Mouse (Mus musculus): Measurements from ENCODE around the gene Ermp1. TPM values are rescaled to one million over a fixed set of nuclear protein-coding genes. Genes with fewer than 3 reads are reported as not detected.
A peak's percentile ranks its signal among the peaks of the same experiment; 100 is the strongest.

Gene Ermp1
- polyA plus RNA-seq, 1 experiment from 2014 or later = 25.6 TPM

DNA sequence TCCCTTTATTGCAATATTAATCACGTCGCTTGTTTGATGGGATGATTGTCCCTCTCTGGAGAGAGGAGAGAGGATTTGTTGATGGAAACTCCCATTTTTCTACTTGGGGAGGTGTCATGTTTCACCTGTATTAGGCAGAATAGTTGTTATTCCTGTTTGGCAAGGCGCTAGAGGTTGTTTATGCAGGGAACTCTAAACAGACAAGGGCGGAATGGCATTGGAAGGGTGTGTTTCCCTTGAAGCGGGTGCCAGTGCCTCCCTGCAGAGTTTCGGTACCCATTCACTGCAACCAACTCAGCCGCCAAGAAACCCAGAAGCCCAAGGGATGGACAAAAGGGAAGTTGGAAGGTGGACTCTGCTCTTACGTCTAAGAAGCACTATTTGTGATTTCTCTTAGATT lies 15.6 kb upstream of the Ermp1 start:
- WGBS = 55% methylated on average over 8 of the region's 8 CpGs
- Histone ChIP-seq H3K9me3 (replicated peaks; ENCODE audit: low read length) (no peaks in the 10 kb centered on the region), H3K9ac (ENCODE audit: low read depth, low read length) (no peak overlapping the region), H3K36me3 (ENCODE audit: insufficient read depth, low read length) (no peaks in the 10 kb centered on the region), H3K4me2 (ENCODE audit: low read length) (no peak overlapping the region), H3K27ac (peak overlapping the region; percentile 25; the same call in 1 of the 2 replicates), H3K4me3 (replicated peaks; ENCODE audit: low read depth, low read length) (no peak overlapping the region), H3K4me1 (replicated peaks; ENCODE audit: insufficient read depth, low read length) (0 out of 2 replicates have a peak, but pooled peaks cover 8% of the 10 kb centered on the region), H3K27me3 (ENCODE audit: insufficient read depth, low read length) (no peaks in the 10 kb centered on the region)
- DNase-seq (ENCODE audit: low spot score) = peak; percentile 27
- TF ChIP-seq CTCF (IDR thresholded peaks at IDR 0.05; ENCODE audit: low read depth) = no peak
- ATAC-seq (replicated peaks; ENCODE audit: low FRiP score, low read depth) = no peak

DNA sequence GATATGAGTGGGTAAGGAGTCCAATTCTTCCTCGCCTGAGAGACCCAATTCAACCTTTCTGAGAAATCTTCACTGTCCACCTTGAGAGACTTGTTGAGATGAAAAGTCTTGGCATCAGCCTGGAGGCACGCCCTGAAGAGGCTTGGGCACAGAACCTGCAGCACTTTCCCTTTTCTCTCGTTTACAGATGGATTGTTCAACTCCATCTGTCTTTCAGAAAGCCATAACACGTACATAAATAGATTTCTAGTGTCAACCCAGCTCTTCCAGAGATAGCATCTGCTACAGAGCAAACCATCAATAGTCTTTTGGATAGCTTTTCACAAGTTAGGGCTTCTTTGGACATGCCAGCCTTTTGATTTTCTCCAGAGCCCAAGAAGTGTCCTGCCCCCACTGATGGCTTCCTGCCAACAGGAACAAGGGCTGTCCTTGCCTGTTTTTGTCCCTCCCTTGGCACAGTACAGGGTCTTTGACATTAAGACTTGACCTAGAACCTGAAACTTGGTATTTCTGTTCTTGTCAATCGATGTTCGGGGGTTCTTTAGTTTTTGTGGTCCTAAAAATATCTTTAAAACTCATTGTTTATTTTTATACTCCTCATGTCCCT lies 13.9 kb upstream of the Ermp1 start:
- Histone ChIP-seq H3K4me3 (replicated peaks; ENCODE audit: low read depth, low read length) (no peak overlapping the region), H3K27ac (no peak overlapping the region), H3K4me1 (replicated peaks; ENCODE audit: insufficient read depth, low read length) (0 out of 2 replicates have a peak, but pooled peaks cover 7% of the 10 kb centered on the region), H3K4me2 (ENCODE audit: low read length) (no peak overlapping the region), H3K9ac (ENCODE audit: low read depth, low read length) (no peak overlapping the region), H3K36me3 (ENCODE audit: insufficient read depth, low read length) (no peaks in the 10 kb centered on the region), H3K27me3 (ENCODE audit: insufficient read depth, low read length) (no peaks in the 10 kb centered on the region), H3K9me3 (replicated peaks; ENCODE audit: low read length) (no peaks in the 10 kb centered on the region)
- DNase-seq (ENCODE audit: low spot score) (no peak), ATAC-seq (replicated peaks; ENCODE audit: low FRiP score, low read depth) (no peak)
- WGBS = 84% methylated on average over 6 of the region's 6 CpGs
- TF ChIP-seq CTCF (IDR thresholded peaks at IDR 0.05; ENCODE audit: low read depth) = no peak

DNA sequence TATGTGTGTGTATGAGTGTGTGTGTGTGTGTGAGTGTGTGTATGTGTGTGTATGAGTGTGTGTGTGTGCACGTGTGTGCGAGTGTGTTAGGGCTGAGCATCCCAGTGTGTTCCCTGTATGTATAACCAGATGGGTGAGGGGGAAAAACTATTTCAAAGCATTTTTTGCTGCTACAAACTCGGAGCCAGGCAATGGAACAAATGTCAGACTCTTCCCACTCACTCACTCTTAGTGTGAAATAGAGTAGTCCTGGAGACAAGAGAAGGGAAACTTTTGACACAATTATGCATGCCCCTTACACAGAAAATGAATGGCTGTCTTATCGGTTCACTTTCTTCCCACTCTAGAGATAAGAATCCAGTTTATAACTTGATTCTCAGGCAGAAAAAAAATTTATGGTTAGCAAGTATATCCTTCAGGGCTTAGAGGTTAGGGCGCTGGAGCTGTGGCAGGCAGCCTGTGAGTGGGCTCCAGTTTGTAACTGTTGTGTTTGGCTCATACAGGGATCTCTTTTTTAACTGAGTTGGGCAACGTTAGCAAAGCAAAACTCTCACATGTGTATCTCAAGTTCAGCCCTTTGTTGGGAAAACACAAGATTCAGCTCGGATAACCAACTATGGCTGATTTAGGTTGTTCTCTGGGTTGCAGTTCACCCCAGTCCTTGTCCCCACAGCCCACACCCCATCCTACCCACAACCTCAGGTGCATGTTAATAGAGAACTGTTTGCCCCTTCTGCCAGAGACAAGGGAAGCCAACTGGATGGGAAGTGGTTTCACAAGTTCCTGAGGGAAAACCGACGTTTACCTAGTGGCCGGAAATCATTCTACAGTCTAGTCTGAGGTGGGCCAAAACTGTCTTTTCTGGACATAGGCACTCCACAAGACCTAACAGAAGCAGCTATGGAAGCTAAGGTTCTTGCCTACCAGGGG lies 12.9 kb upstream of the Ermp1 start:
- H3K4me1 ChIP-seq (replicated peaks; ENCODE audit: insufficient read depth, low read length) = no peaks in the 10 kb centered on the region
- H3K27me3 ChIP-seq (ENCODE audit: insufficient read depth, low read length) = no peaks in the 10 kb centered on the region
- ATAC-seq (replicated peaks; ENCODE audit: low FRiP score, low read depth) (no peak), DNase-seq (ENCODE audit: low spot score) (no peak)
- no peaks in the 10 kb centered on the region for H3K9me3 ChIP-seq (replicated peaks; ENCODE audit: low read length)
- H3K36me3 ChIP-seq (ENCODE audit: insufficient read depth, low read length) = no peaks in the 10 kb centered on the region
- H3K27ac ChIP-seq = no peak overlapping the region
- TF ChIP-seq CTCF (IDR thresholded peaks at IDR 0.05; ENCODE audit: low read depth) = no peak
- no peak overlapping the region for H3K9ac ChIP-seq (ENCODE audit: low read depth, low read length)
- H3K4me3 ChIP-seq (replicated peaks; ENCODE audit: low read depth, low read length) = no peak overlapping the region
- WGBS = 65% methylated on average over 10 of the region's 10 CpGs
- H3K4me2 ChIP-seq (ENCODE audit: low read length) = no peak overlapping the region

DNA sequence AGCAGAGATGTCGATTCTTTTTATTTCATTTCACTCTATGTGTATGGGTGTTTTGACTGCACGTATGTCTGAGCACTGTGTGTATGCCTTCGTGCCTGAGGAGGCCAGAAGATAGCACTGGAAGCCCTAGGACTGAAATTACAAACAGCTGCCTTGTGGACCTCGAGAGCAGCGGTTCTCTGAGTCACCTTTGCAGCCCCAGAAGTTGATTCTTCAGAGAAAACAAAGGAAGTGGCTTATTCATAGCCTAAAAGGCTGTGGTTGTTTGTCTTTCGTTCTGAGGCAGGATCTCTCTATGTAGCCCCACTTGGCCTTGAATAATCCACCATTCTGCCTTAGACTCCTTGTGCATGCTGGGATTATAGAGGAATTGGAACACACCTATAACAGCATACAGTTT lies 11.5 kb upstream of the Ermp1 start:
- 50% methylated on average over 6 of the region's 6 CpGs for WGBS
- Histone ChIP-seq H3K9ac (ENCODE audit: low read depth, low read length) (no peak overlapping the region), H3K4me2 (ENCODE audit: low read length) (no peak overlapping the region), H3K36me3 (ENCODE audit: insufficient read depth, low read length) (no peaks in the 10 kb centered on the region), H3K4me3 (replicated peaks; ENCODE audit: low read depth, low read length) (no peak overlapping the region), H3K27ac (no peak overlapping the region), H3K27me3 (ENCODE audit: insufficient read depth, low read length) (no peaks in the 10 kb centered on the region), H3K9me3 (replicated peaks; ENCODE audit: low read length) (no peaks in the 10 kb centered on the region), H3K4me1 (replicated peaks; ENCODE audit: insufficient read depth, low read length) (no peaks in the 10 kb centered on the region)
- no peak for DNase-seq (ENCODE audit: low spot score)
- TF ChIP-seq CTCF (IDR thresholded peaks at IDR 0.05; ENCODE audit: low read depth) = no peak
- no peak for ATAC-seq (replicated peaks; ENCODE audit: low FRiP score, low read depth)

DNA sequence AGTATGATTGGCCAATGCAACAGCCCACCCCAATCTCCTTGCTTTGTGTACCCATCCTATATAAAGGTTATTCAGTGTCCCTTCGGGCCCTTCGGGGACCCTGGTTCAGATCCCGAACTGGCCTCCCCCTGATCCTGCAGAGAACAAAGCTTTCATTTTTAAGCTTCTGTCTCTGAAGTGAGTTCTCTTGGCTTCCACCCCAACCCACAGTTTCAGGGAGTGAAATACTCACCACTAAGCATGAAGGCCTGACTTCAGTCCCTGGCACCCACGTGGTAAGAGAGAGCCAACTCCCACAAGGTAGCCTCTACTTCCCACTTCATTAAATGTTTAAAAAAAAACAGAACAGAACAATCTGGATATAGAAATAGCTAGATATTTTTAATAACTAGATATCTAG lies 10.6 kb upstream of the Ermp1 start:
- Histone ChIP-seq H3K27ac (no peak overlapping the region), H3K9me3 (replicated peaks; ENCODE audit: low read length) (no peaks in the 10 kb centered on the region), H3K4me3 (replicated peaks; ENCODE audit: low read depth, low read length) (no peak overlapping the region), H3K4me2 (ENCODE audit: low read length) (no peak overlapping the region), H3K36me3 (ENCODE audit: insufficient read depth, low read length) (no peaks in the 10 kb centered on the region), H3K4me1 (replicated peaks; ENCODE audit: insufficient read depth, low read length) (no peaks in the 10 kb centered on the region), H3K9ac (ENCODE audit: low read depth, low read length) (no peak overlapping the region), H3K27me3 (ENCODE audit: insufficient read depth, low read length) (no peaks in the 10 kb centered on the region)
- TF ChIP-seq CTCF (IDR thresholded peaks at IDR 0.05; ENCODE audit: low read depth) = no peak
- WGBS = 86% methylated on average over 4 of the region's 4 CpGs
- ATAC-seq (replicated peaks; ENCODE audit: low FRiP score, low read depth) = no peak
- no peak for DNase-seq (ENCODE audit: low spot score)

DNA sequence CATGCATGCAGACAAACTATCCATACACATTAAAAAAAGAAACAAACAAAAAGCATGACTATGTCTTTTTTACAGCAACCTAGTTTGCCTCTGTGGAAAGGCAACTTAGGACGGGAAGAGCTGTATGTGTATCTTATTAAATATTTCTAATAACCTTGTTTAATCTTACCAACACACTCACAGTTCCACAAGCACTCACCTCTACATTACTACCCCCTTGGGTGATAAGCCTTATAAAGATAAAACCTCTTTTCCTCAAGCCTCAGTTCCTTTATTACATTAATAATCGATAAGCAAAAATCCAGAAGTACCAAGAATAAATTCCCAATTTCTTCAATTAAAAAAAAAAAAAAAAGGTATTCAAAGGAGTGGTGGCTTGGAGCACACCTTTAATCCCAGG lies 9.3 kb upstream of the Ermp1 start:
- WGBS = 92% methylated on average over 2 of the region's 2 CpGs

More for the DNA sequence above, 9.3 kb upstream of the Ermp1 start:
- H3K4me3 ChIP-seq (replicated peaks; ENCODE audit: low read depth, low read length) = no peak overlapping the region
- no peaks in the 10 kb centered on the region for H3K27me3 ChIP-seq (ENCODE audit: insufficient read depth, low read length)
- H3K9me3 ChIP-seq (replicated peaks; ENCODE audit: low read length) = no peaks in the 10 kb centered on the region
- H3K4me1 ChIP-seq (replicated peaks; ENCODE audit: insufficient read depth, low read length) = no peaks in the 10 kb centered on the region
- H3K4me2 ChIP-seq (ENCODE audit: low read length) = no peak overlapping the region
- H3K9ac ChIP-seq (ENCODE audit: low read depth, low read length) = no peak overlapping the region
- no peak for DNase-seq (ENCODE audit: low spot score)
- no peak overlapping the region for H3K27ac ChIP-seq
- no peak for TF ChIP-seq CTCF (IDR thresholded peaks at IDR 0.05; ENCODE audit: low read depth)
- H3K36me3 ChIP-seq (ENCODE audit: insufficient read depth, low read length) = no peaks in the 10 kb centered on the region
- ATAC-seq (replicated peaks; ENCODE audit: low FRiP score, low read depth) = no peak

All from kidney, postnatal 0 days (tissue).